Mouse (Mus musculus) spleen, adult 2 months (tissue): ENCODE data around the gene Pcx.

ENCODE experiments used
- CTCF ChIP-seq: fragments of 200-500 bp; IDR thresholded peaks from 2 replicates; pipeline ENCODE4 v1.5.1; 2011; ENCODE audit warnings: mild to moderate bottlenecking, inconsistent platforms; ENCODE audit not compliant: insufficient read depth, insufficient read length, insufficient replicate concordance; ENCODE audit errors: extremely low read depth
- POLR2A ChIP-seq: fragments of 200-500 bp; IDR thresholded peaks from 2 replicates; pipeline ENCODE4 v1.6.1; 2011; ENCODE audit warnings: low read depth, low read length, inconsistent platforms

- TF ChIP-seq CTCF (no peak), POLR2A (no peak)
These were observed 32.7 kb upstream of the Pcx start, which contains the start of gene Syt12 for GRCm38 (mm10) chr19:4477345-4478189.
